Mouse (Mus musculus) frontal cortex, postnatal 10 days (tissue): ENCODE results near the gene Mvd.

Experiments used
- DNase-seq, 2 experiments: peaks; one replicate each; pipeline ENCODE4 v3.0.0; 2022; ENCODE audit warnings: low spot score in 2 of 2, mixed read lengths in 1 of 2

The Mvd gene

DNA sequence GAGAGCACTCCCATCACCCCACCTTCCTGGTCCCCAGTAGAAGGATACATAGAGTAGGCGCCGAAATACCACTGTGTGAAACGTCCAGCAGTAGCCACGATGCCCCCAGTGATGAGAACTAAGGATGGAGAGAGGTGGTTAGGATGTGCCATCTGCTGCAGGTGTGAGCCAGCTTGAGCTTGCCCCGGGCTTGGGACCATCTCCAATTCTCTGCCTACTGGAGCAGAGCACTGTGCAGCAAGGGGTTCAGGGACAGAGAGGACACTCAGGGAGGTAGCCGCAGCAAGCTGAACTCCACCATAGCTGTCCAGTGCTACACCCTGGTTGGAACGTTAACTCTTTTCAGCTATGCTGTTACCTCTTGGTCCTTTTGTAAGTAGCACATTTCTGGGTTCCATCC lies 15.6 kb downstream of the Mvd start:
- no peak for DNase-seq

DNA sequence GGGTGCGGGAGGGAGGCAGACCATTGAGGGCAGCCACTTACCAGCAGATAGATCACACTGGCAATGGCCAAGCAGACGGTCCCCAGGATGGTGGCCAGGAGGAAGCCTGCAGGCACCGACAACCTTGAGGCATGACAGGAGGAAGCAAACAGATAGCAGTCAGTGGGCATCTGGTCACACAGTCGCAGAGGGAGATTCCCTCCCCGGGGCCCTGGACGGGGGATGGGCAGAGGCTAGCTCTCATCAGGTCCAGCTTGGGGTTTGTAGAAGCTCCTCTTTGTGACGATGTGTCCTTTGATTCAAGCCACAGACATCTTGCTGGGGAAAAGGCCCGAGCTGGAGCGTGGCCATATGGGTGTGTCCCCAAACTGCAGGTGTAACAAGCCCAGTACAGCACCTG lies 17.1 kb downstream of the Mvd start:
- DNase-seq, result no peak

DNA sequence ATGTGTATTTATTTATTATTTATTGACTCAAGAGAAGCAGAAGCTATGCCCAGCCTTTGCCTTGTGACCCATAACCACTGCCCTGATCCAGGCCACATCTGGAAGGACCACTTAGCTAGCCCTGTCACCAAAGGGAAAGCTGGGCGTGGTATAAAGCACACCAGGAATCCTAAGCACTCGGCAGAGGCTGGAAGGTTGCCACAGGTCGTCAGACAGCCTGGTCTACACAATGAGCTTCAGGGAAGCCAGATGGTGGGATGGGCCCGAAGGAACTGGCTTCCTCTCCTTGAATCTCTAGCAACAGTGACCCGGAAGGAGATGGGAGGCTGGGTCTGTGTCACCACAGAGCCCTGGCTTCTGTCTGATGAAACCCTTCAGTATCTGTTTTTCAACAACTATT lies 19.6 kb downstream of the Mvd start:
- DNase-seq, result no peak

DNA sequence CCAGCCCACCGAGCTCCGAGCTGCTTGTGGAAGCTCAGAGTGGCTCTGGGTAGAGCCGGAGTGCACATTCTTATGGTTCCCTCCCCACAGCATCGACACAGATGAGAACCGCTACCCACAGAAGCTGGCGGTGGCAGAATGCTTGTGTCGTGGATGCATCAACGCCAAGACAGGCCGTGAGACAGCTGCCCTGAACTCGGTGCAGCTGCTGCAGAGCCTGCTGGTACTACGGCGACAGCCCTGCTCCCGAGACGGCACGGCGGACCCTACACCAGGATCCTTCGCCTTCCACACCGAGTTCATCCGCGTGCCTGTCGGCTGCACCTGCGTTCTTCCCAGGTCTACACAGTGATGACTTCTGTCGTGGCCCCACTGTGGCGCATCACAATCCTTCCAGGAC lies 20.0 kb downstream of the Mvd start:
- no peak for DNase-seq

DNA sequence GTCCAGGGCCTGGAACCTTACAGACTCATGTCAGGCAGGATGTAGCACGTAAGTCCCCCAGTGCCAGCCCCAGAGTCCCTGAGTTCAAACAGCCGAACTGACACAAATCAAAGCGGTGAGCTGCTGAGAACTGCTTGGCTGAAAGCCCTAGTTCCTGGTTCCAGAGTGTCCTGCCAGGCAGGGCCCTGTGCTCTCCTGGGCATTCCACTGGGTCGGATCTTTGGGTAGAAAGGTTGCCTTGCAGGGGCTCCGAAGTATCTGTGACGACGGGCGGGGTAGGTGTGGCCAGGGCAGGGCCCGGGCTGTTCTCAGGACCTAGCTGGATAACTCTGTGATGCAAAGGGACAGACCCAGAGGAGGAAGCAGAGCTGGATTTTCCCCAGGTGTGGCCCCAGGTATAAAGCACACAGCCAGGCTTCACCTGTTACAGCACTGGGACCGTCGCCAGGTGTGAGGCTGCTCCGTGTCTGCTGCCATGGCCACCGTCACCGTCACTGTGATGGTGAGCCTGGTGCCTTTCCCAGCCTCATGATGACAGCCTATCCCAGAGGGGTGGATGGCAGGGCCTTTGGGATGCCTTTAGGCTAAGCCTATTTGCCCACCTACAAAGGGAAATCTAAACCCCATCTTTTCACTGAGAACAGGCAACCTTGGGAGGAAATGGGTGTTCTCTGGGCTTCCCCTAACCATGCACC lies 21.7 kb downstream of the Mvd start, which contains the start of gene Il17c:
Gene Il17c, plus strand, starts transcription at position 645 of the 695 bp plus-strand sequence.
- DNase-seq, result no peak

DNA sequence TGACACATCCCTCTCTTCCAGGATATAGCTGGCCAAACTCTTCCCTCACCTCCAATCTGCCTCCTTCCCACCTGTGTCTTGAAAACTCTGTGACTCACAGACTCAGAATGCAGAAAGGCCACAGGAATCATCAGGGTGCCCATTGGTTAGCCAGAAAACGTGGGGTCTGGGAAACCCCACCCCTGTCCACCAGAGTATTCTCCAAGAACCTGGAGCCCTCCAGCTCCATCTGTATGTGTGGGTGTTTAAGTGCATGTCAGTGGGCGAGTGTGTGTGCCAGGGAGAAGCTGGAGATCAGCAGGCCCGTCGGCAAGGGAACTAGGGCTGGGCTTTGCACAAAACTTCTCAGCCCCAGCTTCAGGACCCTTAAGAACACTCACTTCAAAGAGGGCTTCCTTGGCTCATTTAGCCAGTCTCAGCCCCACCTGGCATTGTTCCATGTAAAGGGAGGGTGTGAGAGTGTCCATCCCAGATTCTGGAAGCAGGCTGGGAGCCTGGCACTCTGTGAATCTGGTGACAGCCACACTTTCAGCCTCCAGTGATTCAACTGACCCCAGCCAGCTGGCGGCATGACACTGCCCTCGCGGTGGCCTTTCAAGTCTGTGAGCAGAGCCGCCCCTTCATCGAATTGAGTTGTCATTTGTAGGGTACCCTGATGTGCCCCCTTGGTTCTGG lies 23.2 kb downstream of the Mvd start:
- peak in 1 of 2 experiments; percentile 57 for DNase-seq

DNA sequence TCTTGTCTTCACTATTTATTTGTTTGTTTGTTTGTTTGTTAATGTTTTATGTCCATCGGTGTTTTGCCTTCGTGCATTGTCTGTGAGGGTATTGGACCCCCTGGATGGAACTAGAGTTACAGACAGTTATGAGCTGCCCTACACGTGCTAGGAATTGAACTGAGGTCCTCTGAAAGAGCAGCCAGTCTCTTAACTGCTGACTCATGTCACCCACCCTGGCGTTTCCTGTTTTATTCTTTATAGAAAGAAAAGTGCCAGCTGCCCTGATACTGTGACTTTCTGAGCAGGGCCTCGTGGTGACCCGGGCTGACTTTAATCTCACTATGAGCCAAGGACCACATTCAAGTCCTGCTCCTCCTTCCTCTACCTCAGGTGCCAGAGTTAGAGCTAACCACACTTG lies 27.7 kb downstream of the Mvd start:
- DNase-seq, result no peak

DNA sequence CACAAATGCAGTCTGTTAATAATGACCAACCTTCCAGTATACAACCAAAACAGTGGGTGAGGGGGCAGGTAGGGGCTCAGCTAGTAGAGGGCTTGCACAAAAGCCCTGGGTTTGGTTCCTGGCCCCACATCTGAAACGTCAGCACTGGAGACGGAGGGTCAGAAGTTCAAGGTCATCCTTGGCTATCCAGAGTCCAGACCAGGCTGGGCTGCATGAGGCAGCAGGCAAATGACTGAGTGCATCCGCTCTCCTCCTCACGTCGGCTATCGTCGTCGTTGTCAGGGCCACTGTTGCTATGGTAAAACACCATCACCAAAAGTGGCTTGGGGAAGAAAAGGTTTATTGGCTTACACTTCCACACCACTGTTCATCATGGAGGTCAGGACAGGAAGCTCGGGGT lies 28.9 kb downstream of the Mvd start:
- no peak for DNase-seq

DNA sequence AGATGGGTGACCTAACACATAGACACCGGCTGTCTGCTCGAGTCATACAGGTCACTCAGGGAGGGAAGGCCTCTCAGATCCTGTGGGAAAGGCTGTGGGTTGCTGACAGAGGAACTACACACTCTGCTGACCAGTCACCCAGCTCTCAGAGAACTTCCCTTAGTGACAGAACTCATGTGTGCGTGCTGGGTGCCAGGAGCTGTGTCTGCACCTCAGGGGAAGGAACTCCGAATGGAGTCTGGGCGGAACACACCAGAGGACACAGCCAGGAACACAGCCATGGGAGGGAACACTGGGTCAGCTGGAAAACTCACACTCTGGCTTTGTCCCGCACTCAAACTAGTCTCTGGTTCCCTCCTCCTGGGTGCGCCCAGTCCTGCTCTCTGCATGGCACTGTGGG lies 35.5 kb downstream of the Mvd start:
- no peak for DNase-seq

DNA sequence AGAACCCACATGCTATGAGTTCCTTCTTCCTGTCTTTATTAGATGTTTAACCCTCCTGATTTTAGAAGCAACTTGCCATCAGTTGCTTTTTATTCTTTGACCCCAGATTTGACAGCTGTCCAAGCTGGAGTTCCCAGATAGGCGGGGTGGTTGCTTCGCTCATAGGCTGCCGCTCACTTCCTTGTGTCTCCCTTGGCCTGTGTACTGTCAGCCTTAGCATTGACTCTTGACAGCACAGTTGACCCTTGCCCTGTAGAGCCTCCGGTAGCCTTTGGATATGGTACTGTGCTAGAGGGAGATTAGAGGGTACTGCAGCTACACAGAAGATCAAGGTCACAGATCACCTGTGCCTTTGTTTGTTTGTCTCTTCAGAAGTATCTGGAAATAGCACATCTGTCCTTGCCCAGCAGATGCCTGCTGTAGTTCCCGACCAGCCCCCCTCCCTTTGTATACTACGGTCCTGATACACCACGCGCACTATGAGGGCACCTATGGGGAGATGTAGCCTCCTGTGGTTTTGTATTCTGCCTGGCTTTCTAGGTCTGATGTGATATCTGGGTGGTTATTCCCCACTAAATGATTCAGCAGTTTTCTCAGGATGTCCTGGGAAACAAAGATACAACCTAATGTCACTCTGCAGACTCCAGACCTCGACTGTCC lies 37.9 kb downstream of the Mvd start:
- DNase-seq, result no peak

DNA sequence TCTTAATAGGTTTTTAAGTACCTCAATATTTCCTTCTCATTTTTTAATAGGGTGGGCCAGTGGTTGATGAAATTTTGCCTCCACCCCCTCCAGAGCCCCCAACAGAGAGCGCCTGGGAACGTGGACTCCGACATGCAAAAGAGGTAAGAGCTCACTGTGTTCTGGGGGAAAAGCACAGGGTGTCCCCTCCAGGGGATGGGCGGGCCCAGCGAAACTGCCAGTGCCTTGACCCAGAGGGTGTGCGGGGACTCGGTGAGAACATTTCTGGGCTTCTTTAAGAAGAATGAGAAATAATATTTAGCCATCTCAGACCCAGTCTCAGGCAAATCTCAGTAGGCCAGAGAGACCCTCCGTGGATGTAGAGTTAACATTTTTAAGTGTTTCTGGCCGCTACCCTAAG lies 45.0 kb downstream of the Mvd start:
- no peak for DNase-seq

DNA sequence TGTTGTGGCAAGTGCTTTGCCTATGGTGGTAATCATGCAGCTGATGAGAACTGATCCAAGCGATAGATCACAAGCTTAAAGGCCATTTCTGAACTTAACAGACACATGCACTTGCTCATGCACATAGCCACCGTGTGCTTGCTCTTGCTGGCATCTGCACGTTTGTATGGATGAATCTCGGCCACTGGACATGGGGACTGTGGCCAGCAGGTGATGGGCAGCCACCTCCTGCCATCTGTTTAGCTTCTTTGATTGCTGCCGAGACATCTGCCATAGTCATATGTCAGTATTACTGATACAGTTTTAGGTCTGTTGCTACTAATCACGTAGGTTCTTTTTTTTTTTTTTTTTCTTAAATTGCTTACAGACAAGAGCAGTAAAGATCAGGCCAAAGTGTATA lies 47.9 kb downstream of the Mvd start:
- no peak for DNase-seq

DNA sequence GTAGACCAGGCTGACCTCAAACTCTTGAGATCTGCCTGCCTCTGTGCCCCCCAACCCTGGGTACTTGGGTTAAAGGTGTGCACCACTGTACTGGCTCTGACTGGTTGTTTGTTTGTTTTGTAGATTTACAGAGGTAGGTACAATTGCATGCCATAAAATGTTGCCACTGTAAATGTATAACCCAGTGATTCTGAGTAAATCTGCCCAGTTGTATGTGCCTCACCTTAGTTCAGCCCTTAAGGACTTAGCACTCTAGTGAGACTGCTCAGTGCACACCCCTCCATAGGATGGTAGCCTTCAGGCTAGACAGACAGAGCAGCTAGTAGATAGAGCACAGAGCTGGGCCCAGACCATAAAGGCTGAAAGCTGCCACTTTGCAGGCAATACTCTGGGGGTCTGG lies 49.5 kb downstream of the Mvd start:
- DNase-seq, result no peak

DNA sequence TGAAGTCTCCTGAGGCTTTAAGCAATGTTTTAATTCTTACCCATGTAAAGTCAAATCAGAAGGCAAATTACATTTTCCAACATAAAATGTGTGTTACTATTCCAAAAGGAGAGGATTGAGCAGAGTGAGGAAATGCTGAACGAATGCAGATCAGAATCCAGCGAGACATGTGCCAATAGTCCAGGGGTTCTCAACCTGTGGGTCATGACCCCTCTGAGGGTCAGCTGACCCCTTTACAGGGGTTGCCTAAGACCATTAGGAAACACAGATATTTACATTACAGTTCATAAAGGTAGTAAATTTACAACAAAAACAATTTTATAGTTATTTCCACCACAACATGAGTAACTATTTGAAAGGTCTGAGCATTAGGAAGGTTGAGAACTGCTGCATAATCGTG lies 52.5 kb downstream of the Mvd start:
- DNase-seq, result no peak

DNA sequence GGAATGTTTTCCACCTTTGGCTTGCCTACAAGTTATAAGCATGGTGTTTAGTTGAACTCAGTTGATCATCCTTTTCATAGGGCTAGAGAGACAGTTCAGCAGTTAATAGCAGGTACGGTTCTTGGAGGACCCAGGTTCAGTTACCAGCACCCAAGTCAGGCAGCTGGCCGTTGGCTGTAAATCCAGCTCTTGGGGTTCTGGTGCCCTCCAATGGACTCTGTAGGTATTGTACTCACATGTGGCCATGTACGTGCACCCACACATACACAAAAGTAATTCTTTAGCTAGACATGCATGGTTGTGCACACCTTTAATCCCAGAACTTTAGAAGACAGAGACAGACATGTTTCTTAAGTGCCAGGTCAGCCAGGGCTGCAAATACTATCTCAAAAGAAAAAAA lies 53.9 kb downstream of the Mvd start:
- no peak for DNase-seq
